Comparison of ENCODE assay signal across 35 mouse cellular contexts in the genomic region with DNA sequence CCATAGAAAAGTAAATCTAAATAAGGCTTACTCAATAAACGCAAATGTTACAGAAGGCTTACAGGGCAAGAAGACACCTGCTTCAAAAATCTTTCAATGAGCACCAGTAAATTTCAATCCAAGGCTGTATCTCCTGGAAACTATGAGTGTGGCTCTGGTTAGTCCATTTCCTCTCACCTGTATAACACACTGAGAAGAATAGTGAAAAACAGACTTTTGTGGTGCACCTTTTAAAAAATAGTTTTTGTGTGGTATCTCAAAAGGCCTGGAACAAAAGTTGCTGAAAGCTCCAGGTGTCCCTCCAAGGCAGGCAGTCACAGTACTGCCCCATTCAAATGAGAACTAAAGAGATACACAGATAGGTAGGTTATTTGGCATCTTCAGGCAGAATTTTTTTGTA. TPM values are rescaled to one million over a fixed set of nuclear protein-coding genes. Genes with fewer than 3 reads are reported as not detected.
"Had no signal": no experiment of that assay in that cellular context is flagged by ENCODE, and none has a peak within 500 bp of the region (broad histone marks: within the 10 kb centered on the region; RNA-seq: fewer than 3 reads in every experiment).

No protein-coding gene starts in this region.

- H3K4me2 ChIP-seq: embryonic facial prominence, embryonic 12.5 days; embryonic facial prominence, embryonic 13.5 days; embryonic facial prominence, embryonic 15.5 days; forebrain, embryonic 12.5 days; forebrain, embryonic 13.5 days; forebrain, embryonic 15.5 days had no signal

- H3K4me3 ChIP-seq: embryonic facial prominence, embryonic 10.5 days; embryonic facial prominence, embryonic 12.5 days; embryonic facial prominence, embryonic 13.5 days; embryonic facial prominence, embryonic 15.5 days; erythroblast, embryonic 14.5 days; forebrain, embryonic 10.5 days; forebrain, embryonic 12.5 days; forebrain, embryonic 13.5 days; forebrain, embryonic 15.5 days; gastrocnemius, adult 2 months; heart, adult 2 months; heart, embryonic 10.5 days had no signal

- H3K27ac ChIP-seq: embryonic facial prominence, embryonic 10.5 days; embryonic facial prominence, embryonic 12.5 days; embryonic facial prominence, embryonic 13.5 days; embryonic facial prominence, embryonic 15.5 days; forebrain, embryonic 10.5 days; forebrain, embryonic 12.5 days; forebrain, embryonic 13.5 days; forebrain, embryonic 15.5 days; gastrocnemius, adult 2 months; heart, adult 2 months; heart, embryonic 10.5 days had no signal

- H3K4me1 ChIP-seq: embryonic facial prominence, embryonic 10.5 days; embryonic facial prominence, embryonic 12.5 days; embryonic facial prominence, embryonic 13.5 days; embryonic facial prominence, embryonic 15.5 days; forebrain, embryonic 10.5 days; forebrain, embryonic 12.5 days; forebrain, embryonic 15.5 days; heart, embryonic 10.5 days had no signal

- H3K9me3 ChIP-seq: embryonic facial prominence, embryonic 10.5 days; embryonic facial prominence, embryonic 12.5 days; embryonic facial prominence, embryonic 13.5 days; embryonic facial prominence, embryonic 15.5 days; forebrain, embryonic 10.5 days; forebrain, embryonic 12.5 days; forebrain, embryonic 13.5 days; forebrain, embryonic 15.5 days; heart, embryonic 10.5 days had no signal

- H3K27me3 ChIP-seq: embryonic facial prominence, embryonic 12.5 days; embryonic facial prominence, embryonic 13.5 days; embryonic facial prominence, embryonic 15.5 days; forebrain, embryonic 12.5 days; forebrain, embryonic 13.5 days; forebrain, embryonic 15.5 days had no signal

- DNase-seq: cerebellum, adult 9-11 months; cerebellum, postnatal 10 days; cerebellum, postnatal 14 days; cerebellum, postnatal 25 days; cerebellum, postnatal 36 days; embryo, embryonic 11 days; forebrain, postnatal 0 days; gastrocnemius, adult 2 months; gastrocnemius, postnatal 10 days; gastrocnemius, postnatal 14 days; gastrocnemius, postnatal 25 days; gastrocnemius, postnatal 36 days; heart, adult 11 months; heart, adult 18-20 months; heart, adult 2 months had no signal

- H3K9ac ChIP-seq: embryonic facial prominence, embryonic 12.5 days; embryonic facial prominence, embryonic 13.5 days; embryonic facial prominence, embryonic 15.5 days; forebrain, embryonic 12.5 days; forebrain, embryonic 13.5 days; forebrain, embryonic 15.5 days; forebrain, postnatal 0 days had no signal

RNA-seq across cellular contexts. Expression of a gene that starts 35.7 kb away (rescaled TPM):
- total RNA-seq: common myeloid progenitor, adult 5-6 weeks; forebrain, postnatal 0 days; gastrocnemius, adult 18-20 months; gastrocnemius, adult 2 months; gastrocnemius, adult 8-10 months; gastrocnemius, postnatal 10 days; gastrocnemius, postnatal 14 days; gastrocnemius, postnatal 25 days; gastrocnemius, postnatal 36 days had no signal
- polyA plus RNA-seq: cortical plate, adult 2 months; embryonic facial prominence, embryonic 10.5 days; embryonic facial prominence, embryonic 11.5 days; embryonic facial prominence, embryonic 12.5 days; embryonic facial prominence, embryonic 13.5 days; embryonic facial prominence, embryonic 14.5 days; embryonic facial prominence, embryonic 15.5 days; erythroblast, embryonic 14.5 days; forebrain, embryonic 10.5 days; forebrain, embryonic 11.5 days; forebrain, embryonic 12.5 days; forebrain, embryonic 13.5 days; forebrain, embryonic 14.5 days; forebrain, embryonic 15.5 days; forebrain, embryonic 16.5 days; forebrain, postnatal 0 days; gonadal fat pad, adult 2 months had no signal
